Comparison of ENCODE assay signal across 21 mouse cellular contexts in the genomic region with DNA sequence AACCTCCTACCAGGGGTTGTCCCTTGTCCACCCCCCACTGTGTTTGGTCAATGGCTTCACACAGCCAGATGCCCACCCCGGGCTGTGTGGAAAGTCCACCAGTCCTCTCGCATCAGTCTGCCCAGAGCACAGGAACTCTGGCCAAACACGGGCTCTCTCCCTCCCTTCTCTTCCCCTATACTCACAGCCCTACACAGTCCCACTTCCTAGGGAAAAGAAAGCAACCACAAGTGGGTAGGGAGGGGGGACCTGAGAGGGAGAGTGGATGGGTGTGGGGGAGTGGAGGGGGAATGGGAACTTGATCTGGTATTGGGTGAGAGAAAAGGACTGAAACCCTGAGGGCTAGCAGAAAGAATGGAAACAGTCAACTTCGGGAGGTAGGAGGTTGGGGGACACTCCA.
DNase-seq lines count a peak whose midpoint lies in the region; ATAC-seq lines count a peak whose summit lies in the region.
"Had no signal": no experiment of that assay in that cellular context is flagged by ENCODE, and none has a peak within 500 bp of the region (broad histone marks: within the 10 kb centered on the region; RNA-seq: fewer than 3 reads in every experiment).

No protein-coding gene starts in this region.

- no peaks in the 10 kb centered on the region for H3K36me3 ChIP-seq in hindbrain, embryonic 13.5 days
- H3K36me3 ChIP-seq in hindbrain, embryonic 14.5 days (replicated peaks; ENCODE audit: control insufficient read depth, insufficient read depth), result no peaks in the 10 kb centered on the region
- no peaks in the 10 kb centered on the region for H3K36me3 ChIP-seq in lung, embryonic 15.5 days
- H3K36me3 ChIP-seq: embryonic facial prominence, embryonic 13.5 days; forebrain, embryonic 12.5 days; heart, embryonic 10.5 days; heart, embryonic 15.5 days; intestine, embryonic 15.5 days had no signal

- H3K4me3 ChIP-seq in hindbrain, embryonic 13.5 days, result no peak overlapping the region
- H3K4me3 ChIP-seq in hindbrain, embryonic 14.5 days (replicated peaks; ENCODE audit: low read length), result no peak overlapping the region
- H3K4me3 ChIP-seq in lung, embryonic 15.5 days, result no peak overlapping the region
- H3K4me3 ChIP-seq: embryonic facial prominence, embryonic 13.5 days; forebrain, embryonic 12.5 days; heart, embryonic 10.5 days; heart, embryonic 15.5 days; intestine, embryonic 15.5 days had no signal

- no peaks in the 10 kb centered on the region for H3K27me3 ChIP-seq in hindbrain, embryonic 13.5 days
- no peaks in the 10 kb centered on the region for H3K27me3 ChIP-seq in hindbrain, embryonic 14.5 days (ENCODE audit: control insufficient read depth, insufficient read depth, low read length)
- H3K27me3 ChIP-seq in lung, embryonic 15.5 days, result no peaks in the 10 kb centered on the region
- H3K27me3 ChIP-seq: embryonic facial prominence, embryonic 13.5 days; forebrain, embryonic 12.5 days; heart, embryonic 15.5 days; intestine, embryonic 15.5 days had no signal

- 0 out of 2 replicates have a peak, but pooled peaks have one; percentile 13 for ATAC-seq in hindbrain, embryonic 13.5 days (ENCODE audit: low FRiP score)
- ATAC-seq in hindbrain, embryonic 14.5 days (ENCODE audit: low FRiP score), result no peak
- 0 out of 2 replicates have a peak, but pooled peaks have one; percentile 39 for ATAC-seq in lung, embryonic 15.5 days (ENCODE audit: borderline replicate concordance, extremely low read depth, low FRiP score, low TSS enrichment)
- ATAC-seq in common myeloid progenitor, adult 5-6 weeks (replicated peaks; ENCODE audit: low read depth, poor library complexity, severe bottlenecking), result peak; percentile 73
- peak; percentile 78 to 83 for ATAC-seq in hematopoietic stem cell, adult 5-6 weeks (replicated peaks in 1 of 2; ENCODE audit: insufficient read depth in 1 of 2, low FRiP score in 2 of 2, low TSS enrichment in 1 of 2, low read depth in 1 of 2, poor library complexity in 2 of 2, severe bottlenecking in 2 of 2)
- ATAC-seq: forebrain, embryonic 16.5 days; intestine, embryonic 15.5 days had no signal

- H3K9me3 ChIP-seq in hindbrain, embryonic 13.5 days, result no peaks in the 10 kb centered on the region
- H3K9me3 ChIP-seq in hindbrain, embryonic 14.5 days (ENCODE audit: control insufficient read depth, low read length), result no peaks in the 10 kb centered on the region
- H3K9me3 ChIP-seq in lung, embryonic 15.5 days, result no peaks in the 10 kb centered on the region
- H3K9me3 ChIP-seq: embryonic facial prominence, embryonic 13.5 days; forebrain, embryonic 12.5 days; heart, embryonic 10.5 days; heart, embryonic 15.5 days; intestine, embryonic 15.5 days had no signal

- no peak overlapping the region for H3K4me2 ChIP-seq in hindbrain, embryonic 13.5 days
- H3K4me2 ChIP-seq in hindbrain, embryonic 14.5 days (replicated peaks), result no peak overlapping the region
- H3K4me2 ChIP-seq in lung, embryonic 15.5 days, result no peak overlapping the region
- H3K4me2 ChIP-seq: embryonic facial prominence, embryonic 13.5 days; forebrain, embryonic 12.5 days; heart, embryonic 15.5 days; intestine, embryonic 15.5 days had no signal

- no peak overlapping the region for H3K9ac ChIP-seq in hindbrain, embryonic 13.5 days
- H3K9ac ChIP-seq in hindbrain, embryonic 14.5 days, result no peak overlapping the region
- H3K9ac ChIP-seq in lung, embryonic 15.5 days, result no peak overlapping the region
- H3K9ac ChIP-seq: embryonic facial prominence, embryonic 13.5 days; forebrain, embryonic 12.5 days; heart, embryonic 15.5 days; intestine, embryonic 15.5 days had no signal

- no peak for DNase-seq in hindbrain, embryonic 14.5 days (ENCODE audit: low spot score)
- DNase-seq in lung, postnatal 36 days, result no peak
- no peak for DNase-seq in adrenal gland, adult (ENCODE audit: inconsistent age in 2 of 2, low spot score in 1 of 2)
- DNase-seq: adrenal gland, adult 8-10 months; adrenal gland, postnatal 36 days; cerebellum, adult 2 months; cerebellum, postnatal 10 days; embryo, embryonic 11 days; gastrocnemius, postnatal 10 days; heart, adult 18-20 months; heart, postnatal 14 days had no signal

- H3K27ac ChIP-seq in hindbrain, embryonic 13.5 days, result no peak overlapping the region
- no peak overlapping the region for H3K27ac ChIP-seq in hindbrain, embryonic 14.5 days
- no peak overlapping the region for H3K27ac ChIP-seq in lung, embryonic 15.5 days
- H3K27ac ChIP-seq: embryonic facial prominence, embryonic 13.5 days; forebrain, embryonic 12.5 days; heart, embryonic 10.5 days; heart, embryonic 15.5 days; intestine, embryonic 15.5 days had no signal

- H3K4me1 ChIP-seq in hindbrain, embryonic 13.5 days (replicated peaks), result no peaks in the 10 kb centered on the region
- no peaks in the 10 kb centered on the region for H3K4me1 ChIP-seq in hindbrain, embryonic 14.5 days (replicated peaks; ENCODE audit: control insufficient read depth, insufficient read depth, low read length)
- H3K4me1 ChIP-seq in lung, embryonic 15.5 days, result no peaks in the 10 kb centered on the region
- H3K4me1 ChIP-seq: embryonic facial prominence, embryonic 13.5 days; forebrain, embryonic 12.5 days; heart, embryonic 10.5 days; heart, embryonic 15.5 days; intestine, embryonic 15.5 days had no signal

- 79% methylated on average over 4 of the region's 4 CpGs for WGBS in hindbrain, embryonic 13.5 days
- 74% methylated on average over 4 of the region's 4 CpGs for WGBS in hindbrain, embryonic 14.5 days
- 62% methylated on average over 4 of the region's 4 CpGs for WGBS in lung, embryonic 15.5 days
